ENCODE assay signal across 9 mouse cellular contexts in the genomic region with DNA sequence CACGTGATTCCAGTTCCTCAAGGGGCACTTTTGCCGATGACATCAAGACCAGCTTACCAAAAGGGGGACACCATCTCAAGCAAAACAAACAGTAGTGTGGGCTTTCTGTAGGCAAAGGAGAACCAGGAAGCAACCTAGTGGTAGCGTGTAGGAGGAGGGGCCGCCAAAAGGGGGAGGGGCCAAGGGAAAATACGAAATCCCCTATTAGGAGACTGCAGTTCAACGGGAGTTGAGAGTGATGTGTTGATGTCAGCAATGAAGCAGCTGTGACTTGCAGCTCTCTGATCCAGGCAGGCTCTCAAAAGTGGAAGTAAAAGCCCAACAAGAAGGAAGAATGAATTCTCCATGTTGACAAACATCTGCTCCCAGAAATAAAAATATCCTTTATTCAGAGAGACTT. TPM values are rescaled to one million over a fixed set of nuclear protein-coding genes. Genes with fewer than 3 reads are reported as not detected.
DNase-seq lines count a peak whose midpoint lies in the region; ATAC-seq lines count a peak whose summit lies in the region.
"Had no signal": no experiment of that assay in that cellular context is flagged by ENCODE, and none has a peak within 500 bp of the region (broad histone marks: within the 10 kb centered on the region; RNA-seq: fewer than 3 reads in every experiment).

No protein-coding gene starts in this region.

- H3K4me1 ChIP-seq in heart, embryonic 13.5 days, result peaks cover 9% of the 10 kb centered on the region
- peaks cover 39% of the 10 kb centered on the region for H3K4me1 ChIP-seq in liver, embryonic 15.5 days (replicated peaks)
- H3K4me1 ChIP-seq in forebrain, embryonic 16.5 days (replicated peaks; ENCODE audit: control insufficient read depth, insufficient read depth, low read length), result no peaks in the 10 kb centered on the region
- H3K4me1 ChIP-seq in midbrain, embryonic 13.5 days (replicated peaks), result no peaks in the 10 kb centered on the region
- H3K4me1 ChIP-seq in hindbrain, embryonic 14.5 days (replicated peaks; ENCODE audit: control insufficient read depth, insufficient read depth, low read length), result no peaks in the 10 kb centered on the region

- H3K27ac ChIP-seq in heart, embryonic 13.5 days (replicated peaks), result no peak overlapping the region
- peak overlapping the region; percentile 86 for H3K27ac ChIP-seq in liver, embryonic 15.5 days (replicated peaks)
- no peak overlapping the region for H3K27ac ChIP-seq in forebrain, embryonic 16.5 days (ENCODE audit: low read length)
- H3K27ac ChIP-seq in midbrain, embryonic 13.5 days, result no peak overlapping the region
- no peak overlapping the region for H3K27ac ChIP-seq in hindbrain, embryonic 14.5 days
- H3K27ac ChIP-seq: limb, embryonic 13.5 days had no signal

- no peak overlapping the region for H3K9ac ChIP-seq in heart, embryonic 13.5 days
- H3K9ac ChIP-seq in liver, embryonic 15.5 days, result peak overlapping the region; percentile 35
- H3K9ac ChIP-seq in forebrain, embryonic 16.5 days (replicated peaks; ENCODE audit: low read depth, low read length), result no peak overlapping the region
- H3K9ac ChIP-seq in midbrain, embryonic 13.5 days (replicated peaks), result no peak overlapping the region
- H3K9ac ChIP-seq in hindbrain, embryonic 14.5 days, result no peak overlapping the region
- H3K9ac ChIP-seq: limb, embryonic 13.5 days had no signal

- no peaks in the 10 kb centered on the region for H3K36me3 ChIP-seq in heart, embryonic 13.5 days
- H3K36me3 ChIP-seq in liver, embryonic 15.5 days (replicated peaks), result no peaks in the 10 kb centered on the region
- no peaks in the 10 kb centered on the region for H3K36me3 ChIP-seq in forebrain, embryonic 16.5 days (ENCODE audit: control insufficient read depth, insufficient read depth)
- H3K36me3 ChIP-seq in midbrain, embryonic 13.5 days, result no peaks in the 10 kb centered on the region
- H3K36me3 ChIP-seq in hindbrain, embryonic 14.5 days (replicated peaks; ENCODE audit: control insufficient read depth, insufficient read depth), result no peaks in the 10 kb centered on the region
- H3K36me3 ChIP-seq: limb, embryonic 13.5 days had no signal

- WGBS in heart, embryonic 13.5 days, result 24% methylated on average over 6 of the region's 6 CpGs
- WGBS in liver, embryonic 15.5 days (ENCODE audit: insufficient replicate concordance), result 9% methylated on average over 6 of the region's 6 CpGs
- 49% methylated on average over 6 of the region's 6 CpGs for WGBS in forebrain, embryonic 16.5 days
- WGBS in midbrain, embryonic 13.5 days, result 49% methylated on average over 6 of the region's 6 CpGs
- whole genome bisulfite sequencing in hindbrain, embryonic 14.5 days, result 57% methylated on average over 6 of the region's 6 CpGs

- H3K27me3 ChIP-seq in heart, embryonic 13.5 days (replicated peaks), result no peaks in the 10 kb centered on the region
- no peaks in the 10 kb centered on the region for H3K27me3 ChIP-seq in liver, embryonic 15.5 days
- no peaks in the 10 kb centered on the region for H3K27me3 ChIP-seq in forebrain, embryonic 16.5 days (replicated peaks; ENCODE audit: control insufficient read depth, insufficient read depth, low read length)
- H3K27me3 ChIP-seq in midbrain, embryonic 13.5 days, result no peaks in the 10 kb centered on the region
- no peaks in the 10 kb centered on the region for H3K27me3 ChIP-seq in hindbrain, embryonic 14.5 days (ENCODE audit: control insufficient read depth, insufficient read depth, low read length)
- H3K27me3 ChIP-seq: limb, embryonic 13.5 days had no signal

- no peak for ATAC-seq in heart, embryonic 13.5 days (ENCODE audit: extremely low read depth, insufficient number of reproducible peaks, low FRiP score, low TSS enrichment)
- peak; percentile 64 for ATAC-seq in liver, embryonic 15.5 days (ENCODE audit: insufficient read depth)
- no peak for ATAC-seq in forebrain, embryonic 16.5 days
- ATAC-seq in midbrain, embryonic 13.5 days, result no peak
- ATAC-seq in hindbrain, embryonic 14.5 days (ENCODE audit: low FRiP score), result no peak

- H3K4me2 ChIP-seq in heart, embryonic 13.5 days, result peak overlapping the region; percentile 58
- H3K4me2 ChIP-seq in liver, embryonic 15.5 days, result peak overlapping the region; percentile 65
- H3K4me2 ChIP-seq in forebrain, embryonic 16.5 days (ENCODE audit: low read length), result no peak overlapping the region
- H3K4me2 ChIP-seq in midbrain, embryonic 13.5 days (replicated peaks), result no peak overlapping the region
- H3K4me2 ChIP-seq in hindbrain, embryonic 14.5 days (replicated peaks), result no peak overlapping the region
- H3K4me2 ChIP-seq: limb, embryonic 13.5 days had no signal

- H3K9me3 ChIP-seq in heart, embryonic 13.5 days, result peaks cover 6% of the 10 kb centered on the region; the same call in 1 of the 2 replicates
- no peaks in the 10 kb centered on the region for H3K9me3 ChIP-seq in liver, embryonic 15.5 days (replicated peaks)
- peaks cover 3% of the 10 kb centered on the region for H3K9me3 ChIP-seq in forebrain, embryonic 16.5 days (ENCODE audit: control insufficient read depth, low read length)
- H3K9me3 ChIP-seq in midbrain, embryonic 13.5 days, result peaks cover 10% of the 10 kb centered on the region; the same call in 1 of the 2 replicates
- peaks cover 4% of the 10 kb centered on the region; the same call in 1 of the 2 replicates for H3K9me3 ChIP-seq in hindbrain, embryonic 14.5 days (ENCODE audit: control insufficient read depth, low read length)

- peak overlapping the region; percentile 21; the same call in 1 of the 2 replicates for H3K4me3 ChIP-seq in heart, embryonic 13.5 days
- peak overlapping the region; percentile 46 for H3K4me3 ChIP-seq in liver, embryonic 15.5 days (replicated peaks)
- no peak overlapping the region for H3K4me3 ChIP-seq in forebrain, embryonic 16.5 days (replicated peaks; ENCODE audit: low read length)
- H3K4me3 ChIP-seq in midbrain, embryonic 13.5 days (replicated peaks), result no peak overlapping the region
- H3K4me3 ChIP-seq in hindbrain, embryonic 14.5 days (replicated peaks; ENCODE audit: low read length), result no peak overlapping the region
- H3K4me3 ChIP-seq: limb, embryonic 13.5 days had no signal

- peak; percentile 67 for DNase-seq in layer of hippocampus, adult 9-11 months
- no peak for DNase-seq in layer of hippocampus, postnatal 36 days
- DNase-seq in spleen, postnatal 10 days (ENCODE audit: low spot score in 2 of 2), result peak; percentile 69 to 87
- DNase-seq in hindbrain, embryonic 14.5 days (ENCODE audit: low spot score), result no peak

RNA-seq across cellular contexts. Expression of gene Cxcr5, which starts 17.7 kb away (rescaled TPM):
- not detected for total RNA-seq in layer of hippocampus, postnatal 36 days (2021)
- polyA plus RNA-seq in heart, embryonic 13.5 days (2015; fragmentation: Nextera tagmentation; extraction: Ambion mirVana), result not detected in 2 replicates
- polyA plus RNA-seq in liver, embryonic 15.5 days (2015; fragmentation: Nextera tagmentation; extraction: Ambion mirVana), result 0.13 TPM in 1 of 2 replicates, not detected in the other
- not detected in 2 replicates for polyA plus RNA-seq in forebrain, embryonic 16.5 days (2015; fragmentation: Nextera tagmentation; extraction: Ambion mirVana)
- polyA plus RNA-seq in midbrain, embryonic 13.5 days (2015; fragmentation: Nextera tagmentation; extraction: Ambion mirVana), result not detected in 2 replicates
- polyA plus RNA-seq in hindbrain, embryonic 14.5 days (2014; fragmentation: Nextera tagmentation; extraction: Ambion mirVana), result not detected in 2 replicates

RNA-seq across cellular contexts. Expression of gene Ddx6, which starts 25.3 kb away (rescaled TPM):
- total RNA-seq in layer of hippocampus, postnatal 36 days (2021), result 100 to 1,000 TPM; 133 to 134 TPM
- 9.8 and 11.0 TPM in 2 replicates for polyA plus RNA-seq in heart, embryonic 13.5 days (2015; fragmentation: Nextera tagmentation; extraction: Ambion mirVana)
- polyA plus RNA-seq in liver, embryonic 15.5 days (2015; fragmentation: Nextera tagmentation; extraction: Ambion mirVana), result 6.1 and 6.6 TPM in 2 replicates
- polyA plus RNA-seq in forebrain, embryonic 16.5 days (2015; fragmentation: Nextera tagmentation; extraction: Ambion mirVana), result 21.2 and 22.8 TPM in 2 replicates
- polyA plus RNA-seq in midbrain, embryonic 13.5 days (2015; fragmentation: Nextera tagmentation; extraction: Ambion mirVana), result 27.5 and 28.1 TPM in 2 replicates
- 17.7 and 21.2 TPM in 2 replicates for polyA plus RNA-seq in hindbrain, embryonic 14.5 days (2014; fragmentation: Nextera tagmentation; extraction: Ambion mirVana)

Comparison
In these comparisons a context has a peak if more than half of its experiments do, and no peak if none do; other contexts are left out.
1. DNase-seq: peak in layer of hippocampus, adult 9-11 months (single experiment) and spleen, postnatal 10 days (2 of 2); none in layer of hippocampus, postnatal 36 days (0 of 2) and hindbrain, embryonic 14.5 days (single experiment).
2. H3K4me2 ChIP-seq: peak in heart, embryonic 13.5 days (single experiment) and liver, embryonic 15.5 days (single experiment); none in forebrain, embryonic 16.5 days (single experiment), midbrain, embryonic 13.5 days (single experiment) and hindbrain, embryonic 14.5 days (single experiment).
3. H3K4me3 ChIP-seq: peak in heart, embryonic 13.5 days (single experiment) and liver, embryonic 15.5 days (single experiment); none in forebrain, embryonic 16.5 days (single experiment), midbrain, embryonic 13.5 days (single experiment) and hindbrain, embryonic 14.5 days (single experiment).